Mouse (Mus musculus): ENCODE measurements at regions not wholly inside any gene's neighbourhood (a gene's known extent, or its start where the extent isn't known, plus 50 kb on each side); places are given as distances from the start of the nearest gene placed in this dataset.

GRCm38 (mm10) chr13:60330475-60331258 lies 153.5 kb upstream of the Gas1 start:
- no peaks in the 10 kb centered on the region for H3K27me3 ChIP-seq
- no peak overlapping the region for H3K27ac ChIP-seq
- H3K4me3 ChIP-seq (replicated peaks) = no peak overlapping the region
- H3K4me1 ChIP-seq (replicated peaks) = no peaks in the 10 kb centered on the region
- H3K4me2 ChIP-seq = no peak overlapping the region
- DNase-seq (no peak), ATAC-seq (ENCODE audit: low read depth) (no peak)
- H3K9me3 ChIP-seq (replicated peaks) = no peaks in the 10 kb centered on the region
- H3K36me3 ChIP-seq = no peaks in the 10 kb centered on the region
- H3K9ac ChIP-seq = no peak overlapping the region
- WGBS (ENCODE audit: insufficient replicate concordance) = 55% methylated on average over 9 of the region's 9 CpGs

DNA sequence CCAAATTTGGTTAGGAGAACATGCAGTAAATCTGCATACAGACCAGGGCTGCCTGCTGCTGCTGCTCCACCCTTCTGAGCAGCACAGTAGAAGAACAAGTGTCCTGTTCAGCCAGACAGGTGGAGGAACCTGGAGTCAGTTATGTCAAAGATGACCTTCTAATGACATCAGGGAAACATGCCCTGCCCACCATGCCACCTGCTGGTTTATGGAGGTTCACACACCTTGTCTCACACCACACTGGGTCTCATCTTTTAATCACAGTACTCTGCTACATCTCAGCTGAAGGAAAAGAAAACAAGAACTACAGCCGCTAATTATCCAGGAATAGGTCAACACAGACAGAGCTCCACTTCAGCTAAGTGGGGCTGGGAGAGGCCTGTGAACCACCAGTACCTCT lies 159.0 kb upstream of the Gas1 start:
- Histone ChIP-seq H3K4me3 (replicated peaks) (no peak overlapping the region), H3K9ac (no peak overlapping the region), H3K36me3 (no peaks in the 10 kb centered on the region), H3K9me3 (replicated peaks) (no peaks in the 10 kb centered on the region; the same call in 1 of the 2 replicates), H3K27me3 (no peaks in the 10 kb centered on the region), H3K4me1 (replicated peaks) (no peaks in the 10 kb centered on the region), H3K4me2 (no peak overlapping the region), H3K27ac (no peak overlapping the region)
- 58% methylated on average over 1 of the region's 1 CpGs for WGBS (ENCODE audit: insufficient replicate concordance)
- no peak for ATAC-seq (ENCODE audit: low read depth)
- no peak for DNase-seq

GRCm38 (mm10) chr13:60337383-60337782 lies 160.2 kb upstream of the Gas1 start:
- Histone ChIP-seq H3K4me1 (replicated peaks) (no peaks in the 10 kb centered on the region), H3K36me3 (no peaks in the 10 kb centered on the region), H3K4me2 (no peak overlapping the region), H3K9ac (no peak overlapping the region), H3K4me3 (replicated peaks) (no peak overlapping the region), H3K27me3 (no peaks in the 10 kb centered on the region), H3K27ac (no peak overlapping the region), H3K9me3 (replicated peaks) (no peaks in the 10 kb centered on the region; the same call in 1 of the 2 replicates)
- DNase-seq (no peak), ATAC-seq (ENCODE audit: low read depth) (no peak)
- WGBS (ENCODE audit: insufficient replicate concordance) = 37% methylated on average over 2 of the region's 2 CpGs

DNA sequence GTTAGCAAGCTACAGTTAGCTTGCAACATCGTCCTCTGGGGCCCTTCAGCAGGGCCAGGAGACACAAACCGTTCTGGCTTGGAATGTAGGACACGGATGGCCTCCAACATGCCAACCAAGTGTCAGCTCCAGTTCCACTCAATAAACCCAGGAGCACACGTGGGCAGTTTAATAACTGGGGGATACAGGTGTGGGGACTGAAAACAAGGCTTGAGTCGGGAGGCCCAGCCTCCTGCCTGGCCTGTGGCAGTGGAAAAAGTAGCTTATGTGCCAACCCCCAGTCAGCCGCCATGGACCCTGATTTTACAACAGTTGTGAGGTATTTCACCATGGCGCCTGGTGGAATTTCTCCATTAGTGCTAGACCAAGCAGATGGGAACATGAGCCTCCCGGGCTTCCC lies 160.9 kb upstream of the Gas1 start:
- Histone ChIP-seq H3K27me3 (no peaks in the 10 kb centered on the region), H3K9ac (no peak overlapping the region), H3K36me3 (no peaks in the 10 kb centered on the region), H3K4me1 (replicated peaks) (no peaks in the 10 kb centered on the region), H3K9me3 (replicated peaks) (no peaks in the 10 kb centered on the region; the same call in 1 of the 2 replicates), H3K4me2 (no peak overlapping the region), H3K27ac (no peak overlapping the region), H3K4me3 (replicated peaks) (no peak overlapping the region)
- ATAC-seq (ENCODE audit: low read depth) (no peak), DNase-seq (no peak)
- 68% methylated on average over 8 of the region's 8 CpGs for WGBS (ENCODE audit: insufficient replicate concordance)

DNA sequence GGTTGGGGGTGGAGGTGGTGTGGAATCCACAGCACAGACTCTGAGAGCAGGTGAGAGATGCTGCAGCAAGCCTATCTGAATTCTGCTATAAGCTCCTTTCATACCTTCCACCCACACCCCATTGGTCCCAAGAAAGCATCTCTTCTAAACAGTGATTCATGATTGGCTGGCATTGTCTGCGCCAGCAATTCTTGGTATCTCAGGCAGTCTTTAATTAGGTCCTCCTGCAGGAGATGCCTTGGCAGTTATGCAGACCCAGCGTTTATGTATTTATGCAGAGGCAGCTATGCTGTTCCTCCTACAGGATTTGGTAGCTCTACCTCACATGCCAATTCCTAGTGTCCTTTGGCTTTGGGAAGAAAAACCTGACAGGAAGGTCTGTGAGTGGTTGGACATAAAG lies 162.9 kb upstream of the Gas1 start:
- ATAC-seq (ENCODE audit: low read depth) (no peak), DNase-seq (no peak)
- H3K9me3 ChIP-seq (replicated peaks) = no peaks in the 10 kb centered on the region; the same call in 1 of the 2 replicates
- 65% methylated on average over 2 of the region's 2 CpGs for WGBS (ENCODE audit: insufficient replicate concordance)
- no peak overlapping the region for H3K9ac ChIP-seq
- H3K4me1 ChIP-seq (replicated peaks) = no peaks in the 10 kb centered on the region
- H3K4me3 ChIP-seq (replicated peaks) = no peak overlapping the region
- no peak overlapping the region for H3K27ac ChIP-seq
- H3K36me3 ChIP-seq = no peaks in the 10 kb centered on the region
- no peaks in the 10 kb centered on the region for H3K27me3 ChIP-seq
- H3K4me2 ChIP-seq = no peak overlapping the region

- ATAC-seq (ENCODE audit: low read depth) (no peak), DNase-seq (no peak)
- Histone ChIP-seq H3K9me3 (replicated peaks) (no peaks in the 10 kb centered on the region), H3K36me3 (no peaks in the 10 kb centered on the region), H3K4me1 (replicated peaks) (no peaks in the 10 kb centered on the region), H3K4me2 (no peak overlapping the region), H3K27ac (no peak overlapping the region), H3K27me3 (no peaks in the 10 kb centered on the region), H3K9ac (no peak overlapping the region), H3K4me3 (replicated peaks) (no peak overlapping the region)
- 61% methylated on average over 7 of the region's 7 CpGs for WGBS (ENCODE audit: insufficient replicate concordance)
Observed at GRCm38 (mm10) chr13:60347881-60348280, 170.7 kb upstream of the Gas1 start.

DNA sequence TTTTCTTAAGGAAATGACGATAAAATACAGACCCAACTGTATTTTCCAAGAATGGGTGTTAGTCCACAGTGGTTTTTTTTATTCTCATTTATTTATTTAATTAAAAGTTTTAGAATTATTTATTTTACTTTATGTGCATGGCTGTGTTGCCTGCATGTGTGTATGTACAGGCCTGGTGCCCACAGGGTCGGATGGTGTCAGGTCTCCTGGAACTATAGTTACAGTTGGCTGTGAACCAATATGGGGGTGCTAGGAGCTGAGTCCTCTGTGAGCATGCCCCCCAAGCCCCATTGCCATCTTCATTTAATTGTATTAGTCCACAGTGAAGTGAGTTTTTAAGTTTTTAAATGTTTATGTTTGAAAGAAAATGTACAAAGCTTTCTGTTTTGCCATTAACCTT lies 171.3 kb upstream of the Gas1 start:
- no peaks in the 10 kb centered on the region for H3K36me3 ChIP-seq
- no peaks in the 10 kb centered on the region for H3K9me3 ChIP-seq (replicated peaks)
- WGBS (ENCODE audit: insufficient replicate concordance) = 68% methylated on average over 2 of the region's 2 CpGs
- H3K27me3 ChIP-seq = no peaks in the 10 kb centered on the region
- no peak overlapping the region for H3K4me2 ChIP-seq
- no peaks in the 10 kb centered on the region for H3K4me1 ChIP-seq (replicated peaks)
- ATAC-seq (ENCODE audit: low read depth) (no peak), DNase-seq (no peak)
- no peak overlapping the region for H3K27ac ChIP-seq
- H3K4me3 ChIP-seq (replicated peaks) = no peak overlapping the region
- no peak overlapping the region for H3K9ac ChIP-seq

- ATAC-seq (ENCODE audit: low read depth) (no peak), DNase-seq (no peak)
- Histone ChIP-seq H3K27ac (no peak overlapping the region), H3K27me3 (no peaks in the 10 kb centered on the region), H3K4me2 (no peak overlapping the region), H3K9ac (no peak overlapping the region), H3K9me3 (replicated peaks) (no peaks in the 10 kb centered on the region), H3K4me1 (replicated peaks) (0 out of 2 replicates have a peak, but pooled peaks cover 3% of the 10 kb centered on the region), H3K4me3 (replicated peaks) (no peak overlapping the region), H3K36me3 (no peaks in the 10 kb centered on the region)
- WGBS (ENCODE audit: insufficient replicate concordance) = 55% methylated on average over 6 of the region's 6 CpGs
Observed at GRCm38 (mm10) chr13:60355707-60356490, 178.7 kb upstream of the Gas1 start.

DNA sequence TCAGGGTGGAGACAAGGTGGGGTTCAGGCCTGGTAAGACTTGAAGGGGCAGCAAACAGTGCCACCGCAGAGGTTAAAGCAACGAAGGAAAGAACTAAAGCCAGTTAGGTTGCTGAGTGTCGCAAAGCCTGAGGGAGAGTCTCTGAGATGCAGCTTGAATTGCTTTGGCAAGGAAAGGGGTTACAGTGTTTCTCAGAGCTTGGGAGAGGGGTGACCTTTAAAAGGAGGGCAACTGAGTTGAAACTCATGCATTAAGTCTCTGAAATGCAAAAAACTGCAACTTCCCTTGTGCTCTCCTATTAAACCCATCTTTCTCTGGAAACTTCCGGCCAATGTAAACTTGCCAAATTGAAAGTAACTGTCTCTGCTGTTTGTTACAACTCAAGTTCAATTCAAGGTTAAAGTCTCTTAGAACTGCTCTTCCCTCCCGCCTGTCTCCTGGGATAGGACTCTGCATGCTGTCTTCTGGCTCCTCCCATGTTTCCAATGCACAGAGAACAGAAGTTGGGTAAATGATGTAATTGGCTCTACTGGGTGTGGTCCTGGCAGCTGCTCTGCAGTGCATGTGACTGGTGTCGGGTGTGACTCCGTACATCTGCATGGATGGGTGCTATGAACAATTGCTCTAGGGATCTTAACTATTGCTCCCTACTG lies 181.4 kb upstream of the Gas1 start:
- DNase-seq (no peak), ATAC-seq (ENCODE audit: low read depth) (no peak)
- H3K4me3 ChIP-seq (replicated peaks) = no peak overlapping the region

GRCm38 (mm10) chr13:60364778-60365672 lies 187.9 kb upstream of the Gas1 start:
- H3K9ac ChIP-seq = no peak overlapping the region
- ATAC-seq (ENCODE audit: low read depth) = no peak
- no peaks in the 10 kb centered on the region for H3K4me1 ChIP-seq (replicated peaks)
- no peaks in the 10 kb centered on the region for H3K36me3 ChIP-seq
- 55% methylated on average over 13 of the region's 13 CpGs for WGBS (ENCODE audit: insufficient replicate concordance)
- no peak overlapping the region for H3K4me2 ChIP-seq
- H3K9me3 ChIP-seq (replicated peaks) = no peaks in the 10 kb centered on the region
- H3K27me3 ChIP-seq = no peaks in the 10 kb centered on the region
- no peak for DNase-seq
- H3K4me3 ChIP-seq (replicated peaks) = no peak overlapping the region
- H3K27ac ChIP-seq = no peak overlapping the region

More for the DNA sequence above, 181.4 kb upstream of the Gas1 start:
- Histone ChIP-seq H3K4me1 (replicated peaks) (0 out of 2 replicates have a peak, but pooled peaks cover 3% of the 10 kb centered on the region), H3K36me3 (no peaks in the 10 kb centered on the region), H3K4me2 (no peak overlapping the region), H3K9ac (no peak overlapping the region), H3K27ac (no peak overlapping the region), H3K9me3 (replicated peaks) (no peaks in the 10 kb centered on the region), H3K27me3 (no peaks in the 10 kb centered on the region)
- 66% methylated on average over 7 of the region's 7 CpGs for WGBS (ENCODE audit: insufficient replicate concordance)

DNA sequence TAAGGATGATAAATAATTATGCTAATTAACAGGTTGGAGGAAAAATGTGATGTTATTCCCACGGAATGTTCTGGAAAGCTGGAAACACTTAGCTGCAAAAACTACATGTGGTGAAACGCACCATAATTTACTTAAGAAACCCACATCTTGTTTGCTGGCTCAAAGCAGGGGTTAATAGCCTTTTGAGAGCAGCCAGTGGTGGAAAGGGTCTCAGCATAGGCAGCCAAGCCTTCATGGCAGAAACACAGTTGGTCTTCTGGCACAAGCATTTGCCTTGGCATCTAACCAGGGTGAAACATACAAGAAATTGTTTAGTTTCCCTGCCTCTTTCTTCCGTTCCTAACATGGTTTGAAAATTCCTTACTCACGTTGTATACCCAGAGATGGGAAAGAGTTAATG lies 192.1 kb upstream of the Gas1 start:
- WGBS (ENCODE audit: insufficient replicate concordance) = 65% methylated on average over 4 of the region's 4 CpGs

More for the DNA sequence above, 192.1 kb upstream of the Gas1 start:
- Histone ChIP-seq H3K27ac (no peak overlapping the region), H3K4me3 (replicated peaks) (no peak overlapping the region), H3K4me2 (no peak overlapping the region), H3K4me1 (replicated peaks) (no peaks in the 10 kb centered on the region), H3K36me3 (no peaks in the 10 kb centered on the region), H3K9me3 (replicated peaks) (no peaks in the 10 kb centered on the region), H3K9ac (no peak overlapping the region), H3K27me3 (no peaks in the 10 kb centered on the region)
- DNase-seq (no peak), ATAC-seq (ENCODE audit: low read depth) (no peak)

Measured in liver, embryonic 13.5 days (tissue).